Mouse (Mus musculus) thymus, postnatal 4 days (tissue): ENCODE results near the gene Trip11.

Source experiments
- DNase-seq: peaks from one replicate; pipeline ENCODE4 v3.0.0; 2021

Gene Trip11

DNA sequence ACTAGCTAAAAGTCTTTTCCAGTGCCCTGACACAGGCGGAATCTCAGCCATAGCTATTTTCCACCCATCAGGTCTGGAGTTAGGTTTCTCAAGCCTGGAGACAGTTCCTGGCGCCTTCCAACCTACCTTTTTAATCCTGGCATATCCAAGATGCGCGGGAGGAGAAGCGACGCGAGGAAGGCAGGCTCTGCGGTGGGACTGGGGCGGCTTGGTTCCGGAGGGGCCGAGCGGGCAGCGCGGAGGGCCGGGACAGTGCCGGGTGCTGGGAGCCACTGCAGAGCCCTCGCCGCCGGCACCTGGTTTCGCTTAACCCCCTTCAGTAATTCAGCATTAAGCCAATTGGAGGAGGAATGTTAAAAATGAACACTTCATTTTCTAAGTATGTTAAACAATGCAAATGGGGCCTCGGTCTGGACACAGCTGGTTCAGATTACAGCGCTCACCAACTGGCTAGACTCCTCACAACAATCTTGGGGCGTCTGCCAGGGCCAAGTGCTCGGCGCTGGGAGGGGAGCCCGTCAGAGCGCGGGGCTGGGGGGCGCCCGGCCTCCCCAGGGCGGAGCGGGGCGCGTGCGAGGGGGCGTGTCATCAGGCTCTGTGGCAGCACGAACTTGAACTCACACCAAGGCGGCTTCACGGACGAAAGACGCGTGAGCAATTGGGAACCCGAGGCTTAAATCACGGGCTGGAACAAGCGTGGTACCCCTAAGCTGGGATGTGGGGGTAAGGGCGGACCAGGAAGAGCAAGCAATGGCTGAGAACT, 94.3 kb downstream of the Trip11 start, which contains the start of gene Fbln5:
Gene Fbln5, minus strand, starts transcription at position 448 of the 763 bp plus-strand sequence.
- DNase-seq, result peak; percentile 38

DNA sequence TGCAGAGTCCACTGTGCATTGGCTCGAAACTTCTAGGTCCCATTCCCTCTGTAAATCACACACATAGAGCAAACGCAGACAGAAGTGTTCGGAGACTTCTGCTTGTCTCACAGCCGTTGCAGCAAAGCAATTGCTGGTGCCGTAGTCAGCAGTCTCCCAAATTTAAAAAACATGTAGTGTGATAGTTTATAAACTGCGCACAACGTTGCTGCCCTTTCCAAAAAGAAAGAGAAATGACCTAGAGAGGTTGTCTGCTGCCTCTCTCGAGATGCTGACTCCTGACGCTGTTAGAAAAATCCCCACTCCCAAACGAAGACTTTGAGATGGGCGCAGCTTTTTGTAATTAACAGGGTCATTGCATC, 94.8 kb downstream of the Trip11 start:
- DNase-seq, result no peak

DNA sequence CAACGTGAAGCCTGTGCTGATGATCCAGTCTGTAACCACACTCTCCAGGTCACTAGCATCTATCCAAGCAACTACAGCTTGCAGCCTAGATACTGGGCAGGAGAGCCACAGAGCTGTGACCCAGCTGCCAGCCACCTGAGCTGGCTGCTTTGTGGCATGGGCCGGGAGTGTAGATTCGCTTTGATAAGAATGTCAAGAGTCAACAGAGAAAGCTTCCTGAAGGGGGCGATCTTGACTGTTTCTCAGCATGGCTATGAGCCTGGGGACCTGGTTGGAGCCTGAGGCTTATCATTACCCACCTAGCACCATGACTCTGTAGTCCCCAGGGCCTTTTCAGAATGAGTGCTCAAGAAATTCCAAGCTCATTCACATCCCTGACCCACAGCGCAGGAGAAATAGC, 96.3 kb downstream of the Trip11 start:
- peak; percentile 16 for DNase-seq

DNA sequence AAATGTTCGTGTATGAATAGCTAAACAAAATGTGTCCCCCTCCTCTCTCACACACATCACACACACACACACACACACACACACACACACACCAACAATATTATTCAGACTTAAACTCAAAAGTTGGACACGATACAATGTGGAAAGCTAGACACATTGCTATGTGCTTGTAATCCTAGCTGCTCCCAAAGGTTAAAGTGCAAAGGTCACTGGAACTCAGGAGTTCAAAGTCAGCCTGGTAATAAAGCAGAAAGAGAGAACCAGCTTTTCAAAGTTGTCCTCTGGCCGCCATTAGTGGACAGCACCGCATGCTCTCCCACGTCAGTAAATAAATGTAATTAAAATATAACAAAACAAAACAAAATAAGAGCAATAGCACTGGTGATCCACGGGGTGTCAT, 97.3 kb downstream of the Trip11 start:
- DNase-seq, result no peak

DNA sequence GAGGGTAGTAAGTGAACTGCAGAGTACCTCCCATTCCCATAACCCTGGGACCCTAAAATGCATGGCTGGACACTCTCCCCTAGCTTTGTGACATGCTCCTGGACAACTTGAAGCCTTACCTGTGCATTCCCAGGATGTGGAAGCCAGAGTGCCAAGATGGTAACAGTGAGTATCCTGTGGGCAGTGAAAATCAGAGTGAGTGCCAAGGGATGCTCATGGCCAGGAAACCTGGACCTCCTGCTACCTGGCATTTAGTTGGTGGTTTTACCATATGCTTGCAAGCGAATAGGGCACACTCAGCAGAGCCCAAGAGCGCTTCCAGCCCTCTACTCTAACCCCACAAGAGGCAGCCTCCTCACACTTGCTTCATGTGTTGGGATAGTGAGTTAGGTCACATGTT, 98.6 kb downstream of the Trip11 start:
- no peak for DNase-seq

DNA sequence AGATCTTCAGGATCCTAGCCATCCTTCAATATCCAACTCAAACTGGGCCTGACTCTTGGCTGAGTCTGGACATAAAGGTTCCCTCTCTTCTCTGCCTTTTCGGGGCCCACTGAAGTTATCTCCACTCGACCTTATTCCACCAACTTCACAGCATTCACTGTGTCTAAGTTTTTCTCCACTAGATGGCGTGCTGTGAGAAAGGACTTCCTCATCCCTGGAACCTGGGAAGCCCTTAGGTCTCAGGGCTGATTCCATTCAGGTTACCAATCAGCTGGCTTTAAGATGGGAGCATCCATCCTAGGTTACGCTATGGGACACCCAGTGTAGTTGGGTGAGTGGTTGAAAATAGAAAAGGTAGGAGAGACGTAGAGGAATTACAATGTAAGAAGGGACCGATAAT, 101.9 kb downstream of the Trip11 start:
- DNase-seq, result peak; percentile 18

DNA sequence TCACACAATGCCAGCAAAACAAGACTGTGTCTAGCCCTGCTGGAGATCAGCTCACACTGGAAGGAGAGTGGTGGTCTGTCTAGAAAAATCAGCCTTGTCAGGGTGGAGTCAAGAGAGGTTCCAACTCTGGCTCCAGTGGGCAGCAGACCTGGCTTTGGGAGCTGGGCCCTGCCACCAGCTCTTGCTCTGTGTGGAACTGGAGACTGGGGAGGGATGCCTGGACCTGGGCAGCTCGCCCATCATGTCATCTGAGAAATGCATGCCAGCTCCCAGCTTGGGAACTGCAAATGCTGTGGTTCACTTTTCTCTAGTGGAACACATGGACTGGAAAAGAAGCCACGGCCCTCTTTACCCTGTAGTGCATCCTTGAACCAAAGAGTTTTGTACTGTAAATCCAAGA, 102.6 kb downstream of the Trip11 start:
- DNase-seq, result no peak

DNA sequence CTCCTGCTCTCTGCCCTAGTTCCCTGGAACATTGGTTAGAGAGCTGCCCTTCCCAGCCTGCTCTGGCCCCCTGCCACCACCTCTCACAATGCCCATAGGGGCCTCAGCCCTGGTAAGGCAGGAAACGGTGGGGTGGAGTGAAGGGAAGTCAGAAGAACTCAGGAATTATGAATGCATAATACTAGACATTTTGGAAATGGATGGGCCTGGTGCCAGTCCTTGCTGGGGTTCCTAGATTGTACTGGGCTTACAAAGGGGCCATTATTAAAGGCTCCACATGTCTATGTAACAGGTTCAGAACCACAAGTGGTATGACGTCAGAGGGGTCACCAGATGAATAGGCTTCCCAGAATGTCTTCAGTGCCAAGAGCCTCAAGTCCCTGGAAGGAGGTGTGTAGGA, 105.7 kb downstream of the Trip11 start:
- DNase-seq, result no peak

DNA sequence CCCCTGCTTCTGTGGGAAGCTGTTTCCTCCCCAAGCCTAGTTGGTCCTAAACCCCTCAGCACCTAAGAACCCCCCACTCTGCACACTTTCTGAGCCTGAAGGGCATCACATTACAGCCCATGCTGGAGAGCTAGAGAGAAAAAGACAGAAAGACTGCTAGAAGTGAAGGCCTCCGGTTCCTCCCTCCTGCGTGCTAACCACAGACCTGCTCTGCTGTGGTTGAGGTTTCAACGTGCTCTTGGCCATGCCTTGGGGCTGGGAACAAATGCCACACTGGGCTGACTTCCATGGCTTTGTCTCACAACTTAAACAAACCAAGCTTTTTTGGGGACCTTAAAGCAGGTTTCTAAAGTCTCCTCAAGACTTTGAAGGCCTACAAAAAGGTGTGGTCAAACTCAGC, 110.6 kb downstream of the Trip11 start:
- DNase-seq, result no peak

DNA sequence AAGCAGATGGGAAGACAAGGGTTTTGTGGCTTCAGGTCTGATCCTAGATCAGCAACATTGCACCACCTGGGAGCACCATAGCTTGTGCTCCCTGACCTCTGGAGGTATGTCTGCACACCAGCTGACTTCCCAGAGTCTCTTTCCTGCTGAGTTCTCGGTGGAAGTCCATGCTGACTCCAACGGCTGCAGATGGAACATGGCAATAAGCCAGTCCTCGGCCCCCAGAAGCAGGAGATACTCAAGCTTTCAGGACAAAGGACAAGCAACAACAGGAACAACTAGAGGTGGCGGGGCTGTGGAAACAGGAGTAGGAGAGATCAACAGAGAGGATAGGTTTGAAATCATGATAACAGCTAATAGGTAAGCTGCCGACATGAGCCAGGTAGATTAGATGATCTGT, 111.3 kb downstream of the Trip11 start:
- DNase-seq, result no peak

DNA sequence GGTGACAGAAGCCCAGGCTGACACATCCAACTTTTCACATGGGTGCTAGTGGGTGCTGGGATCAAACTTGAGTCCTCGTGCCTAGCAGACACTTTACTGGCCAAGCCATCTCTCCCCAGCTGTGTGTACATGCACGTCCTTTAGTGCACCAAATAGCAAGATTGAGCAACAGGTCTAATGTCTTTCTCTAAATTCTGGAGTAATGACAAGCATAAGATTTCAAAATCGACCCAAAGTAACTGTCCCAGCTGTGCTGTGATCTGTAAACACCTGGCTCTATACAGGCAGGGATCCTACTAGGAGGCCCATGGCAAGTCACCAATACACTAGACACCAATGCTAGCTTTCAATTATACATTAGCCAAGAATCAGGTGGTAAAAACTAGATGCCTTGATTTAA, 112.0 kb downstream of the Trip11 start:
- DNase-seq, result no peak

DNA sequence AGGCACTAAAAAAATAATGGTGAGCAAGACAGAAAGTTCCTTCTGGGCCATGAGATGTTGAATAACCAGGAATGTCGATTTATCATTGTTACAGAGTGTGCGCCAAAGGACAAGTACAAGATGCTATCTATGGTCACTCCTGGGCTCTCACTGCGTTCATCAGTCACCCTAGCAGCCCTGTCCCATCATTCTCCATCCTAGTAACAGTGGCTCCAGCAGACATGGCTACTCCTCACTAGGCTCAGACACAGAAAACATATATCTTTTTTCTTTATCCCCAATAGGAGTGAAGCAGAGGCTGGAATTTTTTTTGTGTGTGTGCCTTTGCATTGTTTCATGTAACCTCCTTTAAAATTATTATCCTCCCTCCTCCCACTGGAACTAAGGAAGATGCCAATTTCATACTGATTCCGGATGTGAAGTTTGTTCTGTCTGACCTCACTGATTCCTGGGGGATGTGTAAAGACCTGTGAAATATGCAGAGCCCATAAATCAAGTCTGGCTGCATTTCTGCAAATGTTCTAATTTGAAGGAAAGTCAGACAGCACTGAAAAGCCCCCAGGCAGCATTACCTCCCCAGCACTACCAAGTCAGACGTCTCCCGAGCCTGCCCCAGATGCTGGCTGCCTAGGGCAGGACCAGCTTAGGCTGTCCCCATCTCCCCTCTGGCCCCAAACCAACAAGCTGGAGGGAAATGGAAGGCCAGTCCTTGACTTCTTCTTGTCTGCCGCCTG, 114.7 kb downstream of the Trip11 start:
- DNase-seq, result no peak

DNA sequence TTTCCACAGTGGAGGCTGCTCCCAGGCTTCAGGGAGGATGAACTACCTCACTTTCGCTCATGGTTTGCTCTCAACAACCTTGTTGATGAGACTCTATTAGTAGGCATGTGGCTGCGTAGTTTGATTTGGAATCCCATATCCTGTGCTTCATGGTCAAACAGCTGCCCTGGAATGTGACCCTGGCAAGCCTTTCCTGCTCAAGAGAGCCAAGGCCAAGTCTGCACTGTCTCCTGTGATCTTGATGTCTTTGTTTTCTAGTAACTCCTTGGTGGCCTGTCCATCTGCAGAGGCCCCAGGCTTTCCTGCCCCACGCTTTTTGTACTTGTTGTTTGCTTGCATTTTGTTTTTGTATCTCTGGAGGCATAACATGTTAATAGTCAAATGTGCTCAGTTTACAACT, 118.6 kb downstream of the Trip11 start:
- no peak for DNase-seq

DNA sequence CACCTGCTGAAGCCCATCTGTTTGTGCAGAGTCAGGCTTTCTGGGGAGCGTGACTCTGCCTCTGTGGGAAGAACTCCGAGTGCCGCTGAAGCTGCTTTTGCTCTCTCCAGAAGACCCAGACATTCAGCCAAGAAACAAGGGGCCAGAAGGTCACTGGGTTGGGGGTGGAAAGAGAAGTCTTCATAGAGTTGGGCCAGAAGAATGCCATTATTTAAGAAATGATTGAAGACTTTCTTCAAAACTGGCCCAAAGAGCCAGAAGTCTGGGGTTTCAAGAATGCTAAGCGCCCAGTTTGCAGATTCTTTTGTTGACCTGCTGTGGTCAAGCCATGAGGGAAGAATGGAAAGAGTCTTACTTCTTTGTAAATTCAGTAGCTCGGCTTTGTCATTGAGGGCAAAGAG, 119.8 kb downstream of the Trip11 start:
- no peak for DNase-seq

DNA sequence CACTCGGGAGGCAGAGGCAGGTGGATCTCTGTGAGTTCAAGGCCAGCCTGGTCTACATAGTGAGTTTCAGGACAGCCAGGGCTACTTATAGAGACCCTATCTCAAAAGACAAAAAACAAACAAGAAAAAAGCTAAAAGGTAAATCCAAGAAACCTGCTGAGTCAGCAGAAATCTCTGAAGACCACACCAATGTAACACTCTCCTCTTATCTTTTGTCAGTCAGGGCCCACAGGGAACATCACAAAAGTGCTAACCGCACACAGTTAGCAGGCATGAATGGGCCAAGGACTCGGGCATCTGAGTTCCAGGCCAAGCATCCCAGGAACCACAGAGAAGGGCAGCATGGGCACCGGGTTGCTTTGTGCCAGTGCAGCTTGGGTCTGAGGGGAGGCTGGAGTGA, 120.4 kb downstream of the Trip11 start:
- no peak for DNase-seq

DNA sequence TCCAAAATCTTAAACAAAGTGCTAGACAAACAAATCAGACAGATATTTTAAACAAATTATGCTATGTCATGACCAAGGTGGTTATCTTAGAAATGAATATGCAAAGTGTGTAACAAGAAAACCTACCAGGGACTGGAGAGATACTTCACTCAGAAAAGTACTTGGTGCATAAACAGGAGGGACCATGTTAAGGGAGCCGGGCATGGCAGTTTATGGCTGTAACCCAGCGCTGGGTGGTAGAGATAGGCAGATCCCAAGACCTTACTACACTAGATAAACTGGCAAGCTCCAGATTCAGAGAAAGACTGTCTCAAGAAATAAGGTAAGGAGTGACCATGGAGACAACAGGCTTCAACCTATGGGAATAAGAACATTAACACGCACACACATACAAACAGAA, 123.3 kb downstream of the Trip11 start:
- no peak for DNase-seq

DNA sequence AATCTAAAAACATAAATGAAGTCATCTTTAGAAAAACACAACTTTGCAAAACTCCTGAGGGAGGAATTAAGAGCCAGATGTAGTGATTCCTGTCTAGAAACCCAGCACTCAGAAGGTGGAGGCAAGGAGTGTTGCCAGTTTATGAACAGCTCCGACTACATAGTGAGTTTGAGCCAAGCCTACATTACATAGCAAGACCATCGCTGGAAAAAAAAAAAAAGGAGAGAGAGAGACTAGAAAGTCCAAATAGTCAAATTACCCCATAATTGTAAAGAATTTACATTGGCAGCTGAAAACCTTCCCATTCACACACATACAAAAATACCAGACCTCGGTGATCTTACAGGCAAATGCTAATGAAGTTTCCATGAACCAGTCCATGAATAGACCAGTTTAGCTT, 123.8 kb downstream of the Trip11 start:
- no peak for DNase-seq
